Mouse (Mus musculus) hindbrain, embryonic 16.5 days (tissue): ENCODE results near the gene Adal. TPM values are rescaled to one million over a fixed set of nuclear protein-coding genes. Genes with fewer than 3 reads are reported as not detected.

ENCODE experiments used
- ATAC-seq: fragments of 200-750 bp; cut with Nextera tagmentation; 2 replicates; pipeline ENCODE4 v1.8.0; 2017; ENCODE audit warnings: moderate TSS enrichment, moderate library complexity
- H3K27ac ChIP-seq: fragments of 300-500 bp; sonication (generic); 2 replicates; pipeline ENCODE4 v1.5.1; 2014; ENCODE audit warnings: low read depth, mild to moderate bottlenecking, control low read depth, low read length, moderate library complexity
- H3K27me3 ChIP-seq: fragments of 300-500 bp; sonication (generic); replicated peaks from 2 replicates; pipeline ENCODE4 v1.6.1; 2014; ENCODE audit warnings: low read length; ENCODE audit not compliant: control insufficient read depth, insufficient read depth
- H3K36me3 ChIP-seq: fragments of 300-500 bp; sonication (generic); 2 replicates; pipeline ENCODE4 v1.6.1; 2014; ENCODE audit warnings: mild to moderate bottlenecking, low read length, moderate library complexity, mixed read lengths; ENCODE audit not compliant: control insufficient read depth, insufficient read depth
- H3K4me1 ChIP-seq: fragments of 300-500 bp; sonication (generic); 2 replicates; pipeline ENCODE4 v1.6.1; 2014; ENCODE audit warnings: low read depth, low read length; ENCODE audit not compliant: control insufficient read depth, insufficient read depth
- H3K4me2 ChIP-seq: fragments of 300-500 bp; sonication (generic); 2 replicates; pipeline ENCODE4 v1.6.1; 2014; ENCODE audit warnings: mild to moderate bottlenecking, low read length, control low read depth, moderate library complexity
- H3K4me3 ChIP-seq: fragments of 300-500 bp; sonication (generic); 2 replicates; pipeline ENCODE4 v1.5.1; 2014; ENCODE audit warnings: mild to moderate bottlenecking, low read length, control low read depth, moderate library complexity
- H3K9ac ChIP-seq: fragments of 300-500 bp; sonication (generic); 2 replicates; pipeline ENCODE4 v1.6.1; 2014; ENCODE audit warnings: low read depth, mild to moderate bottlenecking, control low read depth, low read length, moderate library complexity
- H3K9me3 ChIP-seq: fragments of 300-500 bp; sonication (generic); 2 replicates; pipeline ENCODE4 v1.6.1; 2014; ENCODE audit warnings: mild to moderate bottlenecking, low read length, moderate library complexity; ENCODE audit not compliant: control insufficient read depth
- WGBS: fragments of 180-500 bp; shearing (Covaris S2); extraction: QIAGEN DNeasy Blood & Tissue Kit; methylation state at CpG from one replicate; pipeline ENCODE4 v1.1.7; 2014; 5-methylcytosine and 5-hydroxymethylcytosine counted together
- polyA plus RNA-seq: library from polyadenylated mRNA; unstranded; fragments of >200 nt; fragmentation: Nextera tagmentation; extraction: Ambion mirVana; gene quantifications from 2 replicates; pipeline ENCODE4 v1.2.1, GENCODE M21; 2015

The Adal gene
- polyA plus RNA-seq, 1 experiment from 2014 or later: 25.2 TPM

DNA sequence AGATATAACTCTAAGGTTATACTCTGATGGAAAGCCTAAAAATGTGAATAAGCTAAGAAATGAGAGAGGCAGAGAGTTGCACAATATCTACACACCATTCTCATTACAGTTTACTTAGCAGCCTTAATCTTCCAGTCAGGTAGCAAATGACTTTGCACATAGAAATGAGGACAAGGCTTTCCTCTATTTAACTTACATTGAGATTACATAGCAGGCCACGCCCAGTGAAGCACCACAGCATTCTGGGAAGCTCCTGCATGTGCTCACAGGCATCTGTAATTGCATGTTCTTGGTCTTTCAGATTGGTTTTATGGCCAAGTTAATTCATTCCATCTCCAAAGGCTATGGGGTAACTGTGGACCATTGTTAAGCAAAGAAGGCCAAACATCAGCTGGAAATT lies 7.4 kb upstream of the Adal start:
- Histone ChIP-seq H3K4me2 (no peak overlapping the region), H3K4me1 (no peaks in the 10 kb centered on the region; the same call in 1 of the 2 replicates), H3K4me3 (no peak overlapping the region), H3K9me3 (no peaks in the 10 kb centered on the region), H3K27ac (no peak overlapping the region), H3K27me3 (no peaks in the 10 kb centered on the region), H3K9ac (no peak overlapping the region), H3K36me3 (no peaks in the 10 kb centered on the region)
- no peak for ATAC-seq
- 75% methylated on average over 1 of the region's 1 CpGs for WGBS

DNA sequence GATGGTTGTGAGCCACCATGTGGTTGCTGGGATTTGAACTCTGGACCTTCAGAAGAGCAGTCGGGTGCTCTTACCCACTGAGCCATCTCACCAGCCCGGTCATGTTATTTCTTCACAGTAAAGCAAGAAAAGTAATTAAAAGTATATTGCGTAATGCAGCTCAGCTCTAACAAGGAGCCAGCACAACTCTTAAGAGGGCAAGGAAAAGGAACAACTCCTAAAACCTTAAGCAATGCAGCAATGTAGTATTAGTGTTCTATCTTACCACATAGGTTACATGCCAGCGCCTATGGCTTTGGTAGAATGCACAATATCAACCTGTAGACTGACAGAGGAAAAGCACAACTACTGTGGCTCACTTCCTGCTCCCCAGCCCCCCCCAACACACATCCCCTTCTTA lies 2.9 kb upstream of the Adal start:
- 99% methylated on average over 4 of the region's 4 CpGs for WGBS
- Histone ChIP-seq H3K9me3 (no peaks in the 10 kb centered on the region), H3K4me3 (no peak overlapping the region), H3K9ac (no peak overlapping the region), H3K4me1 (peaks cover 23% of the 10 kb centered on the region), H3K36me3 (no peaks in the 10 kb centered on the region), H3K27ac (no peak overlapping the region), H3K4me2 (no peak overlapping the region), H3K27me3 (no peaks in the 10 kb centered on the region)
- no peak for ATAC-seq

DNA sequence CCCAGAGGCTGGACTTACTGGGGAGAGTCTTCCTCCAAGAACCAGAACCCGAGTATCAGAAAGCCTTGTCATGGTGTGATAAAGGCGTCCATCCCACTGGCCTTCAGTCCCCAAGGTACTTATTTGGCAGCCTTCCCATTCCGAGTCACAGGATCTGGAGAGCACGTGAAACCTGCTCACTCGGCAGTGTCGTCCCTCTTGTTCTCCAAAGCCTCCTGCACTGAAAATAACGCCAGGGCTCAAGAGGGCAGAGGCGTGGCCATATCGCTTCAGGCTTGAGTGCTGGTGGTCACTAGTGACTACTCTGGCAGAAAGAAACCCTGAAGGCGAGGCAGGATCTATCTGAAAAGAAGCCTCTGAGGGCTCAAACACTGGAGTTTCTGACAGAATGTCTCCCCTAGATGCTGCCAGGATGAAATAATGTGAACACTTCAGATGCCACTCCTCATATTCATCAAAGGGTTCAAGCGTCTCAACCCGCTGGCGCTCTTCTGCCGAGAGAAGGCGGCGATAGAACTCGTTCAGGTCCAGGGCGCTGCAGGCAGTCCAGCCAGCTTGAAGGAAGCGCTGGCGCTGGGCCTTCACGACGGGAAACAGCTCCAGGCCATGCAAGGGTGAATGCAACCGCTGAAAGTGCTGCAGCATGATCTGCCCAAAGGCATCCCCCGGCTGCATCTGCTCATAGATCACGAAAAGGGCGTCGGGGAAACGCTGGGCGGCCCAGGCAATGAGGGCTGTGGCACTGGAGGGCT lies 786 bp upstream of the Adal start:
- H3K4me1 ChIP-seq: peaks cover 23% of the 10 kb centered on the region
- H3K36me3 ChIP-seq: no peaks in the 10 kb centered on the region
- H3K4me3 ChIP-seq: peak overlapping the region; percentile 61
- H3K9me3 ChIP-seq: no peaks in the 10 kb centered on the region
- H3K27me3 ChIP-seq: no peaks in the 10 kb centered on the region
- 38% methylated on average over 29 of the region's 29 CpGs for WGBS
- H3K9ac ChIP-seq: peak overlapping the region; percentile 73
- peak overlapping the region; percentile 86 for H3K4me2 ChIP-seq
- peak; percentile 32 for ATAC-seq
- H3K27ac ChIP-seq: peak overlapping the region; percentile 99

DNA sequence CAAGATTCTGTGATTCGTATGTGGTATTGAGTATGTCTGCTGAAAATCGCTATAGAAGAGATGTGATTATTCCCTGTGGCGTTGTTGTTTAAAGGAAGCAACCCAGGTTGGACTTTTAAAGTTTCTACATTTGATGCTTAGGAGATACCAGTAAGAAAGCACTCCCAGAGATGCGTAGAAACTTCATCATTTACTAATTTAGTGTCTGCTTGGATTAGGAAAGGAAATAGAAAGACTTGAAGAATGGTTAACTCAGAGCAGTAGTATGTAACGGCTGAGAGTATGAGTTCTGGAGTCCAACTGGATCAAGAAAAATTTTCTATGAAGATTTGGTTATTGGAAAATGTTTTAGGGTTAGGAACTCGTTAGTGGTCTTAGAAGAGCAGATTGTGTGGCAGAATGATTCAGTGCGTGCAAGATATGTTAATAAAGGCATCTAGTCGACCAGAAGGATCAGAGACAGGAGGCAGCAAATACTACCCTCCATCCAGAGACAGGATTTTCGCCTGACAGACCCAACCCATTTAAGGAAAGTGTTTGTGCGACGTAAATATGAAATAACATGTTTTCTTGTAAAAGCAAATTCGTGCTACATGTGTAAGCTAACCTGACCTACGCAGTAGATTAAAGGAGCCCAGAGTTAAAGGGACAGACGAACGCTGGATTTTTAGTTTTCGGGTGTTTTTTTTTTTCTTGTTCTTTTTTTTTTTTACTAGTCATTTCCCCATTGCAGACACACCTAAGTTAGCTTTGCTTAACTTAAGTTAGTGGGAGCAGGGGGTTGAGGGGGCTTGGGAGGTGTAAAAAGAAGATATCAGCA lies 1.2 kb downstream of the Adal start:
- H3K4me2 ChIP-seq: peak overlapping the region; percentile 86
- no peak for ATAC-seq
- H3K27ac ChIP-seq: peak overlapping the region; percentile 99
- H3K9ac ChIP-seq: peak overlapping the region; percentile 73
- peak overlapping the region; percentile 61 for H3K4me3 ChIP-seq
- no peaks in the 10 kb centered on the region for H3K27me3 ChIP-seq
- no peaks in the 10 kb centered on the region for H3K36me3 ChIP-seq
- WGBS: 72% methylated on average over 16 of the region's 16 CpGs
- H3K4me1 ChIP-seq: peaks cover 23% of the 10 kb centered on the region
- no peaks in the 10 kb centered on the region for H3K9me3 ChIP-seq

DNA sequence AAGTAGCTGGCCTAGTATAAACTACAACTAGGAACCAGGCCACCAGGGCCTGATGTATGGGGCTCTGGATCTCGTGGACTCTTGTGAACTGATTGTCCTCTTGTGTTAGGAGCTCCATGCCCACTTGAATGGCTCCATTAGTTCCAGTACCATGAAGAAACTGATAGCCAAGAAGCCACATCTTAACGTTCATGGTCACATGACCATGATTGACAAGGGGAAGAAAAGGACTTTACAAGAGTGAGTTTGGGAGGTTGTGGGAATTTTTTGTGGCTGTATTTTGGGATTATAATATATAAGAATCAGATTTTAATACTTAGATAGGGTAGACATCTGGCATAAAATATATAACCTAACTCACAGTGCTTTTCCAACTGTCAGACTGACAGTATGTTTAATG lies 2.2 kb downstream of the Adal start:
- Histone ChIP-seq H3K27ac (no peak overlapping the region), H3K4me1 (peaks cover 23% of the 10 kb centered on the region), H3K4me2 (no peak overlapping the region), H3K9ac (no peak overlapping the region), H3K27me3 (no peaks in the 10 kb centered on the region), H3K4me3 (no peak overlapping the region), H3K36me3 (no peaks in the 10 kb centered on the region), H3K9me3 (no peaks in the 10 kb centered on the region)
- ATAC-seq: no peak
- WGBS: 40% methylated on average over 2 of the region's 2 CpGs

DNA sequence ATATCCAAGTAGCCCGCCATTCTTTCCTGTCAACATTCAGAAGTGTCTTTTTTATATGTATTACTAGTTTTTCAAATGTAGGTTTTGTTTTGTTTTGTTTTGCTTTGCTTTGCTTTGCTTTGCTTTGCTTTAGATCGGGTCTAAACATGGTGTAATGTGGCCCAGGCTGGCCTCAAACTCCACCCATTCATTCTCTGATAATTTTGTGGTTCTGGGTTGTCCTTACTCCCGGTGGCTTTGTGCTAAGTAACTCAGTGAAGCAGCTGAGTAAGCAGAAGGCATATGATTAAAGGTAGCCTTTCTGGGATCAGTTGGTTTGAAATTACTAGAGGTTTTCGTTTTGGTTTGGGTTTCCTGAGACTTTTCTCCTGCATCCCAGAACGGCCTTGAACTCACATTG lies 9.5 kb downstream of the Adal start:
- WGBS: 89% methylated on average over 5 of the region's 5 CpGs
- H3K9me3 ChIP-seq: no peaks in the 10 kb centered on the region
- H3K4me1 ChIP-seq: no peaks in the 10 kb centered on the region
- no peaks in the 10 kb centered on the region for H3K27me3 ChIP-seq
- peaks cover 11% of the 10 kb centered on the region for H3K36me3 ChIP-seq
- no peak overlapping the region for H3K4me3 ChIP-seq
- H3K4me2 ChIP-seq: no peak overlapping the region
- no peak overlapping the region for H3K9ac ChIP-seq
- H3K27ac ChIP-seq: no peak overlapping the region
- ATAC-seq: no peak

DNA sequence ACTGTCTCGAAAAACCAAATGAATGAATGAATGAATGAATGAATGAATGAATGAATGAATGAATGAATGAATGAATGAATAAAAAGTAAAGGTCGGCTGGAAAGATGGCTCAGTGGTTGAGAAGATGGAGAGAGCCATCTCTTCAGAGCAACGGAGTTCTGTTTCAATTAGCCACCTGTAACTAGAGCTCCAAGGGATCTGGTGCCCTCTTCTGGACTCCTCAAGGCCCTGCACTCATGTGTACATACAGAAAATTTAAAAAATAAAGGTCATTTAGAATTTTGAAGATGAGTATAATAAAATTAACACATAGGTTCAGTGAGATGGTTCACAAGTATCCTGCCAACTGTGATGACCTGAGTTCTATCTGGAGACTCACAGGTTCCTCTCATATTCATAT lies 12.9 kb downstream of the Adal start:
- WGBS: 85% methylated on average over 3 of the region's 3 CpGs
- H3K36me3 ChIP-seq: peaks cover 11% of the 10 kb centered on the region
- no peak overlapping the region for H3K4me3 ChIP-seq
- no peak overlapping the region for H3K27ac ChIP-seq
- no peak overlapping the region for H3K9ac ChIP-seq
- H3K9me3 ChIP-seq: no peaks in the 10 kb centered on the region
- no peak overlapping the region for H3K4me2 ChIP-seq
- no peaks in the 10 kb centered on the region for H3K4me1 ChIP-seq
- ATAC-seq: no peak
- H3K27me3 ChIP-seq: no peaks in the 10 kb centered on the region

DNA sequence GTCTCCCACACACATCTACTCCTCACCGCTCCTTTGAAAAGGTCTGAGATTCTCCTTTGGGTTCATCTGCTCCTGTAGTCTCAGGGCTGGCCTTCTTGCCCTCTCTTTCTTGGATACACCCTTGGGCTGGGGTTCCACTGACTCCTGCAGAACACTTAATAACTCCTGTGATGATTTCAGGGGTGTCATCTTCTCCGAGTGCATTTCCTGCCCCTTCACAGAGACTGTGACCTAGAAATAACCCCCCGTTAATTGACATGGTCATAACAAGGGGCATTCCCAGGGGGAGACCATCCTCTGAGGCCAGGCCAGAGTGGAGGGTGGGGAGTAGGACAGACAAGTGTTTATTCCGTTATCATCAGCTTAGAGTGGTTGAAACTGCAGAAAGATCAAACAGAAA lies 28.9 kb downstream of the Adal start:
- peaks cover 12% of the 10 kb centered on the region for H3K36me3 ChIP-seq
- peak overlapping the region; percentile 67 for H3K4me3 ChIP-seq
- no peaks in the 10 kb centered on the region for H3K9me3 ChIP-seq
- no peak for ATAC-seq
- WGBS: 55% methylated on average over 4 of the region's 4 CpGs
- no peak overlapping the region for H3K27ac ChIP-seq
- no peaks in the 10 kb centered on the region for H3K27me3 ChIP-seq
- H3K9ac ChIP-seq: peak overlapping the region; percentile 33; the same call in 1 of the 2 replicates
- H3K4me2 ChIP-seq: peak overlapping the region; percentile 91
- H3K4me1 ChIP-seq: peaks cover 22% of the 10 kb centered on the region

DNA sequence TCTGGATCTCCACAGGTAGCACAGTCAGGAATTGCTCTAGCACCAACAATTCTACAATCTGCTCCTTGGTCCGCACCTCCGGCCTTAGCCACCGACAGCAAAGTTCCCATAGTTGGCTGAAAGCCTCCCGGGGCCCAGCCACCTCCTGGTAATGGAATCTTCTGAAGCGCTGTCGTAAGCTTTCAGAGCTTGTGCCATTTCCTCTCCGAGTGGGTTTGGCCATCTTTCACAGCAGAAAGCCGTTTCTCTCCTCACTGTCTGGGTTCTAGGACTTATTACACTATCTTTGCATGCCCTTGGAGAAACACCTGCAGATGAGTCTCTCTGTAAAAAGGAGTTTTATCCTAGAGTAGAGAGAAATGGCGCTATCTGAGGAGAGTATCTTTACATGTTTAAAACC lies 29.7 kb downstream of the Adal start:
- Histone ChIP-seq H3K4me3 (peak overlapping the region; percentile 67), H3K36me3 (peaks cover 12% of the 10 kb centered on the region), H3K9ac (peak overlapping the region; percentile 83), H3K27ac (peak overlapping the region; percentile 18; the same call in 1 of the 2 replicates), H3K9me3 (no peaks in the 10 kb centered on the region), H3K4me2 (peak overlapping the region; percentile 91), H3K4me1 (peaks cover 22% of the 10 kb centered on the region), H3K27me3 (no peaks in the 10 kb centered on the region)
- 7% methylated on average over 9 of the region's 9 CpGs for WGBS
- ATAC-seq: no peak
